Mouse (Mus musculus): Measurements from ENCODE around the gene Lgr4.

GRCm38 (mm10) chr2:109985560-109985959 is 68.1 kb downstream of the Lgr4 start:
- TF ChIP-seq EP300 (IDR thresholded peaks at IDR 0.05; ENCODE audit: low read depth) (no peak), CTCF (IDR thresholded peaks at IDR 0.05; ENCODE audit: low read depth) (no peak)

All from heart, postnatal 0 days (tissue).